Mouse (Mus musculus) A20 (cell line): ENCODE results near the gene Znrd1.
A peak's percentile ranks its signal among the peaks of the same experiment; 100 is the strongest.

ENCODE experiments used
- DNase-seq: peaks from one replicate; pipeline ENCODE4 v3.0.0-alpha.2; 2011; ENCODE audit warnings: low read depth, low spot score

Znrd1 gene

GRCm38 (mm10) chr17:36957999-36958743, at the start of gene Znrd1, which contains the start of gene Znrd1as:
Gene Znrd1 (minus strand): TSS chr17:36958559.
Gene Znrd1as (plus strand): TSS chr17:36958592.
- peak; percentile 96 for DNase-seq

- no peak for DNase-seq
Observed at GRCm38 (mm10) chr17:37003366-37003765, 45.0 kb upstream of the Znrd1 start.

GRCm38 (mm10) chr17:37002364-37003330, 44.3 kb upstream of the Znrd1 start:
- DNase-seq = no peak

- DNase-seq = no peak
Observed at GRCm38 (mm10) chr17:37000863-37001262, 42.5 kb upstream of the Znrd1 start, which contains the start of gene Zfp57. Gene Zfp57 (plus strand): TSS chr17:37001163.

- DNase-seq = no peak
Observed at GRCm38 (mm10) chr17:36998477-36998876, 40.1 kb upstream of the Znrd1 start.

- peak; percentile 74 for DNase-seq
Observed at GRCm38 (mm10) chr17:36997033-36997735, 38.8 kb upstream of the Znrd1 start.

GRCm38 (mm10) chr17:36995448-36995847, 37.1 kb upstream of the Znrd1 start:
- DNase-seq = peak; percentile 50

- peak; percentile 86 for DNase-seq
Observed at GRCm38 (mm10) chr17:36994528-36994927, 36.2 kb upstream of the Znrd1 start.

GRCm38 (mm10) chr17:36993770-36994325, 35.5 kb upstream of the Znrd1 start:
- DNase-seq = peak; percentile 90

GRCm38 (mm10) chr17:36992336-36993104, 34.2 kb upstream of the Znrd1 start:
- peak; percentile 54 for DNase-seq

GRCm38 (mm10) chr17:36990630-36991029, 32.3 kb upstream of the Znrd1 start:
- peak; percentile 29 for DNase-seq

- no peak for DNase-seq
Observed at GRCm38 (mm10) chr17:36989437-36989836, 31.1 kb upstream of the Znrd1 start, which contains the start of gene H2-M5. Gene H2-M5 (minus strand): TSS chr17:36989537.

- no peak for DNase-seq
Observed at GRCm38 (mm10) chr17:36988475-36988874, 30.1 kb upstream of the Znrd1 start.

GRCm38 (mm10) chr17:36982253-36983155, 24.1 kb upstream of the Znrd1 start:
- no peak for DNase-seq

GRCm38 (mm10) chr17:36981845-36982244, 23.5 kb upstream of the Znrd1 start:
- no peak for DNase-seq

GRCm38 (mm10) chr17:36981221-36981813, 23.0 kb upstream of the Znrd1 start, which contains the start of gene 2410137M14Rik:
Gene 2410137M14Rik (minus strand): TSS chr17:36981237.
- DNase-seq = no peak

- no peak for DNase-seq
Observed at GRCm38 (mm10) chr17:36973271-36973787, 15.0 kb upstream of the Znrd1 start.

- DNase-seq = no peak
Observed at GRCm38 (mm10) chr17:36972791-36973190, 14.4 kb upstream of the Znrd1 start.
